Mouse (Mus musculus) ES-E14 (cell line): ENCODE measurements around the gene Stim2. TPM values are rescaled to one million over a fixed set of nuclear protein-coding genes. Genes with fewer than 3 reads are reported as not detected.

ENCODE experiments used
- DNase-seq: peaks from one replicate; pipeline ENCODE4 v3.0.0-alpha.2; 2013; ENCODE audit warnings: low read depth, low spot score
- H3K27ac ChIP-seq: 2 replicates; pipeline ENCODE4 v1.5.1; 2012; ENCODE audit warnings: low read depth, mild to moderate bottlenecking, low read length, moderate library complexity, mixed read lengths; ENCODE audit not compliant: poor library complexity, insufficient read depth, severe bottlenecking
- H3K36me3 ChIP-seq: 2 replicates; pipeline ENCODE4 v1.6.1; 2012; ENCODE audit warnings: mild to moderate bottlenecking, low read length, moderate library complexity, mixed read lengths; ENCODE audit not compliant: control insufficient read depth, poor library complexity, insufficient read depth, severe bottlenecking
- H3K4me1 ChIP-seq, 2 experiments: fragments of 150-350 bp in 1 of 2; sonication (generic) in 1 of 2; 2 replicates each; pipeline ENCODE4 v1.6.1; 2012; ENCODE audit warnings: low read length in 2 of 2, mild to moderate bottlenecking in 1 of 2, mixed read lengths in 1 of 2; ENCODE audit not compliant: control insufficient read depth in 2 of 2, insufficient read depth in 2 of 2, poor library complexity in 1 of 2
- H3K4me3 ChIP-seq, 2 experiments: fragments of 150-350 bp in 1 of 2; sonication (generic) in 1 of 2; 2 replicates each; pipeline ENCODE4 v1.5.1; 2012; ENCODE audit warnings: low read length in 2 of 2, low read depth in 1 of 2, mild to moderate bottlenecking in 1 of 2, mixed read lengths in 1 of 2; ENCODE audit not compliant: insufficient read depth in 1 of 2, poor library complexity in 1 of 2, severe bottlenecking in 1 of 2
- H3K9ac ChIP-seq: 2 replicates; pipeline ENCODE4 v1.6.1; 2012; ENCODE audit warnings: low read depth, mild to moderate bottlenecking, low read length, mixed read lengths; ENCODE audit not compliant: poor library complexity, insufficient read depth, severe bottlenecking
- H3K9me3 ChIP-seq: fragments of 150-350 bp; sonication (generic); 2 replicates; pipeline ENCODE4 v1.6.1; 2012; ENCODE audit warnings: low read depth, mild to moderate bottlenecking, low read length; ENCODE audit not compliant: control insufficient read depth, insufficient read depth
- CHD2 ChIP-seq: IDR thresholded peaks from 2 replicates; pipeline ENCODE4 v1.6.1; 2014; ENCODE audit warnings: mild to moderate bottlenecking, low read depth, low read length, inconsistent platforms
- HCFC1 ChIP-seq: IDR thresholded peaks from 2 replicates; pipeline ENCODE4 v1.6.1; 2012; ENCODE audit warnings: low read length, inconsistent platforms, borderline replicate concordance; ENCODE audit not compliant: insufficient read depth
- MAFK ChIP-seq: IDR thresholded peaks from 2 replicates; pipeline ENCODE4 v1.6.1; 2014; ENCODE audit warnings: mild to moderate bottlenecking, low read depth, low read length, inconsistent platforms; ENCODE audit not compliant: insufficient read depth
- ZC3H11A ChIP-seq: IDR thresholded peaks from 2 replicates; pipeline ENCODE4 v1.6.1; 2012; ENCODE audit warnings: low read depth, mild to moderate bottlenecking, inconsistent platforms, low read length, borderline replicate concordance
- ZNF384 ChIP-seq: IDR thresholded peaks from 2 replicates; pipeline ENCODE4 v1.6.1; 2012; ENCODE audit warnings: low read depth, low read length, inconsistent platforms
- in situ Hi-C, 2 experiments: fragments of 600-800 bp; cut with MboI; formaldehyde crosslinking; loops; one replicate each; pipeline ENCODE4 v1.15.1; 2025; ENCODE audit warnings: low sequenced_read_pairs in 2 of 2, inconsistent platforms in 1 of 2; ENCODE audit not compliant: unreplicated experiment in 2 of 2
- total RNA-seq: library from RNA; depleted of rRNA; stranded (reverse); fragments of 300-350 nt; gene quantifications from 2 replicates; pipeline ENCODE4 v1.2.3, GENCODE M21; 2012

The Stim2 gene
- total RNA-seq, 1 experiment: 22.0 TPM

DNA sequence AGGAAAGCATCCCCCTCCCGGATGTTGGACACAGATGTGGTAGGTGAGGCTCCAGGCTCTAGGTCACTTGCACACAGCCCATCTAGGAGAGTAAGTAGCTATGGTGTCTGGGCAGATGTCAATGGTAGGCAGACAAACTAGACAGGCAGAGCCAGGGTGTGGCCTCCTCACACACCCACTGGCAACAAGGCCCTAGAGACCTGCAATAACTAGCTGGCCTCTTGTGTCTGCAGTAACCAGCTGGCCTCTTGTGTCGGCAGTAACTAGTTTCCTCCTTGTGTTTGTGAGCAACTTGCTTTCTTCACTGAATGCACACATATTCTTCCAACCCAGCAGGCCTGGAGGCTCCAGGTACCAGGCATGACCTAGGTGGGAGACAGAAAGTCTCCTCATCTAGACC, 44.5 kb upstream of the Stim2 start:
- TF ChIP-seq ZNF384: no peak
- TF ChIP-seq CHD2: no peak
- no peak for TF ChIP-seq MAFK
- TF ChIP-seq HCFC1: no peak
- TF ChIP-seq ZC3H11A: no peak
- Histone ChIP-seq H3K4me3 (no peak overlapping the region), H3K4me1 (peaks cover 2 to 6% of the 10 kb centered on the region in 2 experiments; a peak in 3 of 4 replicates), H3K27ac (no peak overlapping the region), H3K9me3 (no peaks in the 10 kb centered on the region), H3K9ac (no peak overlapping the region), H3K36me3 (no peaks in the 10 kb centered on the region)
- in situ Hi-C loops: no loop called here
- no peak for DNase-seq

- Histone ChIP-seq H3K4me1 (no peaks in the 10 kb centered on the region; a peak in 1 of 4 replicates), H3K9me3 (no peaks in the 10 kb centered on the region), H3K27ac (no peak overlapping the region), H3K4me3 (no peak overlapping the region), H3K9ac (no peak overlapping the region), H3K36me3 (no peaks in the 10 kb centered on the region)
- DNase-seq: no peak
- no peak for TF ChIP-seq HCFC1
- no peak for TF ChIP-seq CHD2
- TF ChIP-seq MAFK: no peak
- no peak for TF ChIP-seq ZNF384
- TF ChIP-seq ZC3H11A: no peak
- in situ Hi-C loops: no loop called here
Measured at GRCm38 (mm10) chr5:53955966-53956365, 42.3 kb upstream of the Stim2 start.

- no peak overlapping the region for H3K9ac ChIP-seq
- in situ Hi-C loops: no loop called here
- no peaks in the 10 kb centered on the region for H3K4me1 ChIP-seq
- no peak for DNase-seq
- no peaks in the 10 kb centered on the region for H3K36me3 ChIP-seq
- no peak overlapping the region for H3K4me3 ChIP-seq
- no peaks in the 10 kb centered on the region for H3K9me3 ChIP-seq
- H3K27ac ChIP-seq: no peak overlapping the region
- TF ChIP-seq HCFC1 (no peak), MAFK (no peak), ZC3H11A (no peak), ZNF384 (no peak), CHD2 (no peak)
Measured at GRCm38 (mm10) chr5:53956396-53957314, 41.6 kb upstream of the Stim2 start.

DNA sequence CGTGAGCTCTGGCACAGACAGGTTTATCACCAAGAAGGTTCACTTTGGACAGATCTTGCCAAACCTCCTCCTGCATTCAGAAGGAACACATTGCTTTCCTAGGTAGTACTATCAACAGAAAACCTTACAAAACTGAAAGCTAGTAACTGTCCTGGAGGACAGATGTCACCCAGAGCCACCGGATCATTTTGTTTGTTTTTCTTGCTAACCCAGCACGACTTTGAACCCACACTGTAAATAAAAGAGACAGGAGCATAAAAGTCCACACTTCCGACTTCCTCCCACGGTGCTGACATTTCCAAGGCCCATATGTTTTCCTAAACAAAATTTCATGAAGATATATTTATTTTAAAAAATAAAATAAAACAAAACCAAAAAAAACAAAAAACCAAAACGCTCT, 41.0 kb upstream of the Stim2 start:
- H3K4me1 ChIP-seq: peaks cover 0 to 2% of the 10 kb centered on the region in 2 experiments; a peak in 1 of 4 replicates
- H3K9ac ChIP-seq: no peak overlapping the region
- in situ Hi-C loops: no loop called here
- H3K9me3 ChIP-seq: no peaks in the 10 kb centered on the region
- H3K27ac ChIP-seq: no peak overlapping the region
- H3K36me3 ChIP-seq: no peaks in the 10 kb centered on the region
- no peak for TF ChIP-seq HCFC1
- TF ChIP-seq CHD2: no peak
- TF ChIP-seq ZC3H11A: no peak
- no peak for TF ChIP-seq MAFK
- TF ChIP-seq ZNF384: no peak
- DNase-seq: no peak
- H3K4me3 ChIP-seq: no peak overlapping the region

GRCm38 (mm10) chr5:53961229-53961628, 37.1 kb upstream of the Stim2 start:
- Histone ChIP-seq H3K9ac (no peak overlapping the region), H3K9me3 (no peaks in the 10 kb centered on the region), H3K27ac (no peak overlapping the region), H3K4me3 (no peak overlapping the region), H3K4me1 (peaks cover 0 to 2% of the 10 kb centered on the region in 2 experiments; a peak in 1 of 4 replicates), H3K36me3 (no peaks in the 10 kb centered on the region)
- no peak for DNase-seq
- in situ Hi-C loops: no loop called here
- TF ChIP-seq HCFC1 (no peak), ZC3H11A (no peak), MAFK (no peak), CHD2 (no peak), ZNF384 (no peak)
